Mouse (Mus musculus): ENCODE data around the gene Saysd1. TPM values are rescaled to one million over a fixed set of nuclear protein-coding genes. Genes with fewer than 3 reads are reported as not detected.
A peak's percentile ranks its signal among the peaks of the same experiment; 100 is the strongest.

The Saysd1 gene
- polyA plus RNA-seq, 1 experiment from 2014 or later, result 12.7 TPM

- Histone ChIP-seq H3K9ac (no peak overlapping the region), H3K4me3 (ENCODE audit: low read depth, low read length) (no peak overlapping the region), H3K27ac (ENCODE audit: low read depth) (no peak overlapping the region), H3K36me3 (ENCODE audit: insufficient read depth) (no peaks in the 10 kb centered on the region), H3K4me1 (ENCODE audit: insufficient read depth) (peaks cover 36% of the 10 kb centered on the region), H3K9me3 (ENCODE audit: low read depth, low read length) (no peaks in the 10 kb centered on the region), H3K27me3 (ENCODE audit: insufficient read depth, low read length) (no peaks in the 10 kb centered on the region), H3K4me2 (no peak overlapping the region)
- TF ChIP-seq CTCF (IDR thresholded peaks at IDR 0.05; ENCODE audit: low read depth), result no peak
- 82% methylated on average over 14 of the region's 14 CpGs for WGBS
- no peak for ATAC-seq (ENCODE audit: insufficient read depth)
- no peak for DNase-seq
Measured at GRCm38 (mm10) chr14:20173873-20174490, 35.6 kb upstream of the Saysd1 start.

GRCm38 (mm10) chr14:20172924-20173323 lies 34.6 kb upstream of the Saysd1 start:
- Histone ChIP-seq H3K9ac (no peak overlapping the region), H3K36me3 (ENCODE audit: insufficient read depth) (no peaks in the 10 kb centered on the region), H3K9me3 (ENCODE audit: low read depth, low read length) (no peaks in the 10 kb centered on the region), H3K4me2 (peak overlapping the region; percentile 18), H3K4me1 (ENCODE audit: insufficient read depth) (peaks cover 27% of the 10 kb centered on the region), H3K27me3 (ENCODE audit: insufficient read depth, low read length) (no peaks in the 10 kb centered on the region), H3K27ac (ENCODE audit: low read depth) (peak overlapping the region; percentile 76), H3K4me3 (ENCODE audit: low read depth, low read length) (no peak overlapping the region)
- 23% methylated on average over 4 of the region's 4 CpGs for WGBS
- ATAC-seq (ENCODE audit: insufficient read depth), result peak; percentile 26; the same call in 1 of the 2 replicates
- DNase-seq, result peak; percentile 42
- no peak for TF ChIP-seq CTCF (IDR thresholded peaks at IDR 0.05; ENCODE audit: low read depth)

- Histone ChIP-seq H3K4me2 (peak overlapping the region; percentile 18), H3K27ac (ENCODE audit: low read depth) (peak overlapping the region; percentile 76), H3K4me3 (ENCODE audit: low read depth, low read length) (no peak overlapping the region), H3K9ac (no peak overlapping the region), H3K4me1 (ENCODE audit: insufficient read depth) (peaks cover 24% of the 10 kb centered on the region), H3K36me3 (ENCODE audit: insufficient read depth) (no peaks in the 10 kb centered on the region), H3K27me3 (ENCODE audit: insufficient read depth, low read length) (no peaks in the 10 kb centered on the region), H3K9me3 (ENCODE audit: low read depth, low read length) (no peaks in the 10 kb centered on the region)
- DNase-seq (peak; percentile 70), ATAC-seq (ENCODE audit: insufficient read depth) (no peak; the same call in 1 of the 2 replicates)
- TF ChIP-seq CTCF (IDR thresholded peaks at IDR 0.05; ENCODE audit: low read depth), result no peak
- 30% methylated on average over 5 of the region's 5 CpGs for WGBS
Measured at GRCm38 (mm10) chr14:20172509-20172908, 34.2 kb upstream of the Saysd1 start.

GRCm38 (mm10) chr14:20171840-20172239 lies 33.5 kb upstream of the Saysd1 start:
- Histone ChIP-seq H3K27ac (ENCODE audit: low read depth) (peak overlapping the region; percentile 76; the same call in 1 of the 2 replicates), H3K36me3 (ENCODE audit: insufficient read depth) (no peaks in the 10 kb centered on the region), H3K4me1 (ENCODE audit: insufficient read depth) (peaks cover 24% of the 10 kb centered on the region), H3K4me3 (ENCODE audit: low read depth, low read length) (no peak overlapping the region), H3K9me3 (ENCODE audit: low read depth, low read length) (no peaks in the 10 kb centered on the region), H3K27me3 (ENCODE audit: insufficient read depth, low read length) (no peaks in the 10 kb centered on the region), H3K4me2 (no peak overlapping the region), H3K9ac (no peak overlapping the region)
- ATAC-seq (ENCODE audit: insufficient read depth) (peak; percentile 60; the same call in 1 of the 2 replicates), DNase-seq (peak; percentile 46)
- TF ChIP-seq CTCF (IDR thresholded peaks at IDR 0.05; ENCODE audit: low read depth), result no peak
- WGBS, result 71% methylated on average over 3 of the region's 3 CpGs

- no peak for ATAC-seq (ENCODE audit: insufficient read depth)
- Histone ChIP-seq H3K36me3 (ENCODE audit: insufficient read depth) (no peaks in the 10 kb centered on the region), H3K9me3 (ENCODE audit: low read depth, low read length) (no peaks in the 10 kb centered on the region), H3K27ac (ENCODE audit: low read depth) (no peak overlapping the region), H3K4me3 (ENCODE audit: low read depth, low read length) (no peak overlapping the region), H3K27me3 (ENCODE audit: insufficient read depth, low read length) (no peaks in the 10 kb centered on the region), H3K9ac (no peak overlapping the region), H3K4me2 (no peak overlapping the region), H3K4me1 (ENCODE audit: insufficient read depth) (peaks cover 24% of the 10 kb centered on the region)
- TF ChIP-seq CTCF (IDR thresholded peaks at IDR 0.05; ENCODE audit: low read depth), result no peak
- no peak for DNase-seq
- 91% methylated on average over 4 of the region's 4 CpGs for WGBS
Measured at GRCm38 (mm10) chr14:20169251-20169650, 30.9 kb upstream of the Saysd1 start.

GRCm38 (mm10) chr14:20168478-20168877 lies 30.1 kb upstream of the Saysd1 start:
- 86% methylated on average over 1 of the region's 1 CpGs for WGBS

GRCm38 (mm10) chr14:20168054-20168453 lies 29.7 kb upstream of the Saysd1 start:
- DNase-seq, result no peak
- WGBS, result 89% methylated on average over 2 of the region's 2 CpGs
- no peak for TF ChIP-seq CTCF (IDR thresholded peaks at IDR 0.05; ENCODE audit: low read depth)

More at GRCm38 (mm10) chr14:20168478-20168877, 30.1 kb upstream of the Saysd1 start:
- no peak overlapping the region for H3K4me2 ChIP-seq
- no peak overlapping the region for H3K9ac ChIP-seq
- no peak for TF ChIP-seq CTCF (IDR thresholded peaks at IDR 0.05; ENCODE audit: low read depth)
- no peak for DNase-seq
- no peaks in the 10 kb centered on the region for H3K27me3 ChIP-seq (ENCODE audit: insufficient read depth, low read length)
- peaks cover 16% of the 10 kb centered on the region for H3K4me1 ChIP-seq (ENCODE audit: insufficient read depth)
- no peak overlapping the region for H3K27ac ChIP-seq (ENCODE audit: low read depth)
- no peaks in the 10 kb centered on the region for H3K36me3 ChIP-seq (ENCODE audit: insufficient read depth)
- no peak overlapping the region for H3K4me3 ChIP-seq (ENCODE audit: low read depth, low read length)
- ATAC-seq (ENCODE audit: insufficient read depth), result no peak
- no peaks in the 10 kb centered on the region for H3K9me3 ChIP-seq (ENCODE audit: low read depth, low read length)

More at GRCm38 (mm10) chr14:20168054-20168453, 29.7 kb upstream of the Saysd1 start:
- Histone ChIP-seq H3K36me3 (ENCODE audit: insufficient read depth) (no peaks in the 10 kb centered on the region), H3K4me2 (no peak overlapping the region), H3K4me1 (ENCODE audit: insufficient read depth) (peaks cover 14% of the 10 kb centered on the region), H3K27ac (ENCODE audit: low read depth) (no peak overlapping the region), H3K4me3 (ENCODE audit: low read depth, low read length) (no peak overlapping the region), H3K27me3 (ENCODE audit: insufficient read depth, low read length) (no peaks in the 10 kb centered on the region), H3K9me3 (ENCODE audit: low read depth, low read length) (no peaks in the 10 kb centered on the region), H3K9ac (no peak overlapping the region)
- ATAC-seq (ENCODE audit: insufficient read depth), result no peak
